ENCODE assay signal across 34 mouse cellular contexts in genomic region chr2:88279775-88280174, GRCm38 (mm10). TPM values are rescaled to one million over a fixed set of nuclear protein-coding genes. Genes with fewer than 3 reads are reported as not detected.
"Had no signal": no experiment of that assay in that cellular context is flagged by ENCODE, and none has a peak within 500 bp of the region (broad histone marks: within the 10 kb centered on the region; RNA-seq: fewer than 3 reads in every experiment).

Gene Olfr1173 (minus strand): TSS chr2:88279875.

- H3K4me3 ChIP-seq: embryonic facial prominence, embryonic 10.5 days; embryonic facial prominence, embryonic 12.5 days; embryonic facial prominence, embryonic 13.5 days; embryonic facial prominence, embryonic 15.5 days; erythroblast, embryonic 14.5 days; forebrain, embryonic 10.5 days; forebrain, embryonic 12.5 days; forebrain, embryonic 13.5 days; forebrain, embryonic 15.5 days; gastrocnemius, adult 2 months; heart, adult 2 months had no signal

- H3K9me3 ChIP-seq: embryonic facial prominence, embryonic 10.5 days; embryonic facial prominence, embryonic 12.5 days; embryonic facial prominence, embryonic 13.5 days; embryonic facial prominence, embryonic 15.5 days; forebrain, embryonic 10.5 days; forebrain, embryonic 12.5 days; forebrain, embryonic 13.5 days; forebrain, embryonic 15.5 days had no signal

- H3K36me3 ChIP-seq: embryonic facial prominence, embryonic 10.5 days; embryonic facial prominence, embryonic 12.5 days; embryonic facial prominence, embryonic 13.5 days; embryonic facial prominence, embryonic 15.5 days; forebrain, embryonic 10.5 days; forebrain, embryonic 12.5 days; forebrain, embryonic 15.5 days had no signal

- H3K4me2 ChIP-seq: embryonic facial prominence, embryonic 12.5 days; embryonic facial prominence, embryonic 13.5 days; embryonic facial prominence, embryonic 15.5 days; forebrain, embryonic 12.5 days; forebrain, embryonic 13.5 days; forebrain, embryonic 15.5 days had no signal

- ATAC-seq: forebrain, embryonic 13.5 days; forebrain, embryonic 14.5 days; forebrain, embryonic 15.5 days; forebrain, embryonic 16.5 days; forebrain, postnatal 0 days had no signal

- H3K9ac ChIP-seq: embryonic facial prominence, embryonic 12.5 days; embryonic facial prominence, embryonic 13.5 days; embryonic facial prominence, embryonic 15.5 days; forebrain, embryonic 12.5 days; forebrain, embryonic 13.5 days; forebrain, embryonic 15.5 days; forebrain, postnatal 0 days had no signal

- H3K27ac ChIP-seq: embryonic facial prominence, embryonic 10.5 days; embryonic facial prominence, embryonic 12.5 days; embryonic facial prominence, embryonic 13.5 days; embryonic facial prominence, embryonic 15.5 days; forebrain, embryonic 10.5 days; forebrain, embryonic 12.5 days; forebrain, embryonic 13.5 days; forebrain, embryonic 15.5 days; gastrocnemius, adult 2 months; heart, adult 2 months had no signal

- H3K27me3 ChIP-seq: embryonic facial prominence, embryonic 12.5 days; embryonic facial prominence, embryonic 13.5 days; embryonic facial prominence, embryonic 15.5 days; forebrain, embryonic 12.5 days; forebrain, embryonic 13.5 days; forebrain, embryonic 15.5 days had no signal

- H3K4me1 ChIP-seq: embryonic facial prominence, embryonic 10.5 days; embryonic facial prominence, embryonic 12.5 days; embryonic facial prominence, embryonic 13.5 days; embryonic facial prominence, embryonic 15.5 days; forebrain, embryonic 10.5 days; forebrain, embryonic 12.5 days; forebrain, embryonic 13.5 days; forebrain, embryonic 15.5 days had no signal

- DNase-seq: cerebellum, adult 8-10 months; cerebellum, adult 9-10 months; cerebellum, adult 9-11 months; cerebellum, postnatal 10 days; cerebellum, postnatal 14 days; cerebellum, postnatal 25 days; cerebellum, postnatal 36 days; embryo, embryonic 11 days; forebrain, postnatal 0 days; gastrocnemius, adult 2 months; gastrocnemius, postnatal 10 days; gastrocnemius, postnatal 14 days; gastrocnemius, postnatal 25 days; gastrocnemius, postnatal 36 days; heart, adult 11 months; heart, adult 18-20 months; heart, adult 2 months had no signal

RNA-seq across cellular contexts. Expression of gene Olfr1173, which starts in this region (rescaled TPM):
- polyA plus RNA-seq: cortical plate, adult 2 months; embryonic facial prominence, embryonic 10.5 days; embryonic facial prominence, embryonic 11.5 days; embryonic facial prominence, embryonic 12.5 days; embryonic facial prominence, embryonic 13.5 days; embryonic facial prominence, embryonic 14.5 days; embryonic facial prominence, embryonic 15.5 days; erythroblast, embryonic 14.5 days; forebrain, embryonic 10.5 days; forebrain, embryonic 11.5 days; forebrain, embryonic 12.5 days; forebrain, embryonic 13.5 days; forebrain, embryonic 14.5 days; forebrain, embryonic 15.5 days; forebrain, embryonic 16.5 days; forebrain, postnatal 0 days; frontal cortex, adult 2 months; gonadal fat pad, adult 2 months; heart, adult 2 months had no signal
